Mouse (Mus musculus) heart, postnatal 0 days (tissue): ENCODE measurements at regions not wholly inside any gene's neighbourhood (a gene's known extent, or its start where the extent isn't known, plus 50 kb on each side); places are given as distances from the start of the nearest gene placed in this dataset.

ENCODE experiments used
- CTCF ChIP-seq: IDR thresholded peaks from 2 replicates; pipeline ENCODE4 v1.5.1; 2016; ENCODE audit warnings: antibody characterized with exemption, control low read depth, low read depth
- EP300 ChIP-seq: IDR thresholded peaks from 2 replicates; pipeline ENCODE4 v1.6.1; 2016; ENCODE audit warnings: antibody characterized with exemption, low read depth

DNA sequence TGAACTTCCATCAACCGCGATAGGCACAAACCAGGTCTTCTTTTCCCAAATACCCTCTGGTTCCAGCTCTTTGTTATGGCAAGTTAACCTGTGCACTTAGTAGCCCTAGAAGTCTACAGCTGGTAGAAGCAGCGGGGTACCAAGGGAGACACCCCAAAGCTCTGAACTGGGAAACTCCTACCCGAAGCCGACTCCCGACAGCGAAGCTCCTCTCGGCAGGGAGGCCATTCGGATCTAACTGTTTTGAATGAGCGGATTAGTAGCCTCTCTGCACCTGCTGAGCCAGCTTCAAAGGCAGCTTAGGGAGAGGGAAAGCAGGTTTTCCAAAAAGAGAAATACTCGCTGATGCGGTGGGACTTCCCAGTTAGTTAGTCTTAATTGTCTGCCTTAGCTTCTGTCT is 303.2 kb downstream of the Pcdh10 start:
- no peak for TF ChIP-seq CTCF
- no peak for TF ChIP-seq EP300
